Mouse (Mus musculus) midbrain, embryonic 10.5 days (tissue): ENCODE data around the gene Zswim3. TPM values are rescaled to one million over a fixed set of nuclear protein-coding genes. Genes with fewer than 3 reads are reported as not detected.

Experiments
- DNase-seq: peaks from one replicate; pipeline ENCODE4 v3.0.0-alpha.2; 2017; ENCODE audit warnings: low spot score
- H3K27ac ChIP-seq: fragments of 300-500 bp; sonication (generic); replicated peaks from 2 replicates; pipeline ENCODE4 v1.5.1; 2016; ENCODE audit warnings: mild to moderate bottlenecking
- H3K27me3 ChIP-seq: fragments of 300-500 bp; sonication (generic); 2 replicates; pipeline ENCODE4 v1.6.1; 2016; ENCODE audit warnings: low read depth, mild to moderate bottlenecking; ENCODE audit not compliant: poor library complexity, severe bottlenecking
- H3K36me3 ChIP-seq: fragments of 300-500 bp; sonication (generic); 2 replicates; pipeline ENCODE4 v1.6.1; 2016; ENCODE audit warnings: mild to moderate bottlenecking, moderate library complexity
- H3K4me1 ChIP-seq: fragments of 300-500 bp; sonication (generic); 2 replicates; pipeline ENCODE4 v1.6.1; 2016
- H3K4me3 ChIP-seq: fragments of 300-500 bp; sonication (generic); 2 replicates; pipeline ENCODE4 v1.5.1; 2016; ENCODE audit warnings: mild to moderate bottlenecking, moderate library complexity
- H3K9me3 ChIP-seq: fragments of 300-500 bp; sonication (generic); replicated peaks from 2 replicates; pipeline ENCODE4 v1.6.1; 2016; ENCODE audit warnings: mild to moderate bottlenecking
- WGBS: fragments of 180-500 bp; shearing (Covaris S2); methylation state at CpG from one replicate; pipeline ENCODE4 v1.1.7; 2016; 5-methylcytosine and 5-hydroxymethylcytosine counted together
- polyA plus RNA-seq: library from polyadenylated mRNA; unstranded; fragments of >200 nt; fragmentation: Nextera tagmentation; extraction: Ambion mirVana; gene quantifications from 2 replicates; pipeline ENCODE4 v1.2.1, GENCODE M21; 2016

Zswim3 gene
- 9.7 and 11.6 TPM in 2 replicates for polyA plus RNA-seq

DNA sequence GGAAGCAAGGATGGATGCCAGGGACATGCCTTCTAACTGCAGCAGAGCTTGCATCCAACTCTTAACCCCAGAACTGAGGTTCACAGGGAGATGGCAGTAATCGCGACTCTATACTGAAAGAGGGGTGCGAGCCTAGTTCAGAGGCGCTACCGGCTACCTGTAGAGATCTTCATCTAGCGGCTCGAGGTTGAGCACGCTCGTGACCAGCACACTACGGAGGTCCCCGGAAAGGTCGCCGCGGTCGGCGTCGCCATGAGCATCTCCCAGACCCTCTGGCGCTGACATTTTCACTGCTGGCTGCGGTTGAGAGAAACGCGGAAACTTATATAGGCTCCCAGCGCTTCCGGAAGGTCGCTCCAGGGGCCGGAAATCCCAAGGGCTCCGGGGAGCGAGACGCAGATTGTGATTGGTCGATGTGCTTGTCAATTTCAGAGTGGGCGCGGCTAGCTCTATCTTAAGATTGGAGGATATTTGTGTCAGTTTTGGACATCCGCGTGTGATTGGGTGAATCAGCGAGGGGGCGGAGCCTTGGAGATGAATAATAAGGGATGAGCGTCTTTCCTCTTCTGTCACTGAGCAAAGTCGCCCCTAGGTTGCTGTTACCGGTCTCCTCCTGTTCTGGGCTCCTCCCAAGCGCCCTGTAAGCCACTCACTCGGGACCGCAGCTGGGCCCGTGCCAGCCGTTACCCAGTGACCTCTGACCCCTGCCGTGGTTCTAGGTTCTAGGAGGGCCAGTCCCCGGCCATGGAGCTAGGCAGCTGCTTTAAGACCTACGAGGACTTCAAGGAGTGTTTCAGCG lies at the start of gene Zswim3, which contains the start of gene Acot8:
TSS of gene Zswim3 (plus strand) at position 566 of the 799 bp plus-strand sequence.
TSS of gene Acot8 (minus strand) at position 350 of the 799 bp plus-strand sequence.
- H3K4me3 ChIP-seq = peak within 1 kb of the TSS; percentile 74
- no peaks in the 10 kb centered on the region for H3K9me3 ChIP-seq
- WGBS = under 1% methylated on average over 47 of the region's 47 CpGs
- peak within 1 kb of the TSS; percentile 90 for H3K27ac ChIP-seq
- no peaks in the 10 kb centered on the region for H3K27me3 ChIP-seq
- peaks cover 26% of the 10 kb centered on the region for H3K4me1 ChIP-seq
- peak; percentile 97 for DNase-seq
- peaks cover 42% of the 10 kb centered on the region for H3K36me3 ChIP-seq

DNA sequence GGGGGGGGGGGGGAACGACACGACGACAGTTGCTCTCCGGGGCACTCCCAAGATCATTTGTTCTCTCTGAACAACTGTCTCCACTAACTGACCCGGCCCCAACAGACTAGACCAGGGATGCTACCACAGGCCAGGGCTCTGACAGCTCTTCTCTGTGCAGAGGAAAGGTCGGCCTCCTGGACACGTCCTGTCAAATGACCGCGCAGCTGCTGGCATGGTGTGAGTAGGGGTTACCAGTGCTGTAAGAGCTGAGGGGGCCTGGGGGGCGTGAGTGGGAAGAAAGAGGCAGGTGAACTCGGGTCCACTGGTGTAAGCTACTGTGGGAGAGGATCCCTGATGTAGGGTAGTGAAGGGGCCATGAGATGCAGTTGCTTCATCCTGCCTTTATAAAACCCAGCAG lies 47.1 kb upstream of the Zswim3 start:
- no peak for DNase-seq
- no peaks in the 10 kb centered on the region for H3K9me3 ChIP-seq
- H3K27me3 ChIP-seq = no peaks in the 10 kb centered on the region
- 96% methylated on average over 8 of the region's 11 CpGs for WGBS
- no peaks in the 10 kb centered on the region for H3K4me1 ChIP-seq
- no peak overlapping the region for H3K4me3 ChIP-seq
- no peak overlapping the region for H3K27ac ChIP-seq
- peaks cover 100% of the 10 kb centered on the region for H3K36me3 ChIP-seq

DNA sequence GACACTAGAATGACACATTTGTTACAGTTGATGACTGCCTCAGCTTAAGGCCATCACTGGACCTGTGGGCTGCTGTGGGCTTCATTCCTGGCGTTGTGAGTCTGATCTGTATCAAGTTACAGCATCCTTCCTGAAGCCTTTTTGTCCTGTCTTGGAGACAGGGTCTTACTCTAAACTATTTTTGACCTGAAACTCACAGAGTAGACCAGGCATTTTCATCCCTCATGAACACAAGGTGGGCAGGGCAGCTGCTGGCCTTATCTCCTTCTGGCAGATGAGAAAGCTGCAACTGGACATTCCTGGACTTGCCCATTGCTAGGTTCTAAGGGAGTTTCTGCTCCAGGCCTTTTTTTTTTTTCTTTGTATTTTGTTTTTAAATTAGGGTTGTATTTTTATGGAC lies 46.2 kb upstream of the Zswim3 start:
- Histone ChIP-seq H3K4me3 (no peak overlapping the region), H3K27ac (no peak overlapping the region), H3K27me3 (no peaks in the 10 kb centered on the region), H3K4me1 (no peaks in the 10 kb centered on the region), H3K36me3 (peaks cover 100% of the 10 kb centered on the region), H3K9me3 (no peaks in the 10 kb centered on the region)
- no peak for DNase-seq
- 74% methylated on average over 1 of the region's 1 CpGs for WGBS

- Histone ChIP-seq H3K27me3 (no peaks in the 10 kb centered on the region), H3K9me3 (no peaks in the 10 kb centered on the region), H3K36me3 (peaks cover 95% of the 10 kb centered on the region), H3K4me1 (no peaks in the 10 kb centered on the region), H3K27ac (no peak overlapping the region), H3K4me3 (no peak overlapping the region)
- 92% methylated on average over 4 of the region's 4 CpGs for WGBS
- DNase-seq = no peak
Observed at GRCm38 (mm10) chr2:164760059-164760833, 44.7 kb upstream of the Zswim3 start.

DNA sequence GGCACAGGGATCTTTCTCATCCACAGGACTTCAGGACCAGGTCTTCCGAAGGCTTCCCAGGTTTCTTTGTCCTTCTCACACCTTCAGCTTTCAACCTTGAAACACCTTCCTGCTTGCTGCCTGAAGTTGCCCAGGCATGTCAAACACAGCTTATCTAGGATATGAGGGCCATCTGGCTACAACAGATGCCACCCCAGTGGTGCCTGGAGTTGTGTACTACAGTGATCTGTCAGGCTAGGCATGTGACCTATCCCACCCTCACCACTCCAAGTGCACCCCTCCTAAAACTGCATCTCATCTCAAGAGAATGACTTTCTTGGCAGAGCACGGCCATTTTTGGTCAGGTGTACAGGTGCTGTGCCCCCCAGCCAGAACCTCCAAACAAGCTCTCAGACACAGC lies 43.4 kb upstream of the Zswim3 start:
- H3K4me1 ChIP-seq = no peaks in the 10 kb centered on the region
- peaks cover 95% of the 10 kb centered on the region for H3K36me3 ChIP-seq
- no peak for DNase-seq
- H3K27ac ChIP-seq = no peak overlapping the region
- H3K9me3 ChIP-seq = no peaks in the 10 kb centered on the region
- no peaks in the 10 kb centered on the region for H3K27me3 ChIP-seq
- H3K4me3 ChIP-seq = no peak overlapping the region
- WGBS = 88% methylated on average over 2 of the region's 2 CpGs

- peaks cover 95% of the 10 kb centered on the region for H3K36me3 ChIP-seq
Observed at GRCm38 (mm10) chr2:164761971-164762370, 42.9 kb upstream of the Zswim3 start.

DNA sequence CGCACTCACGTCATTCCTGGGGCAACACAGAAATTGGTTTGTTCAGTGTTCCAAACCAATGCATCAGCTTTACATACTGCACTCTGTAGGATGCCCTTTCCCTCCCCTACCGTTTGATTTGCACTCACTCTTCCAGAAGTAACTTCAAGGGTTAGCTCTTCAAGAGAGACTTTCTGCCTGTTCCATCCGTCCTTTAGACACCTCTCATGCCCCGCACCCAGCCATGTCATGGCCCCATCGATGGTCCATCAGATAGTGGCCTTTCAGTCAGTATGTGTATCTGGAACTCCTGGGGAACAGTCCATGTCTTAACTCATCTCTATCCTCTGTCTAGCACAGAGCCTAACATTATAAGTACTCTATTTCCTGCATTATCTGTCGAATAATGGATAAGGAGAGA lies 42.3 kb upstream of the Zswim3 start:
- Histone ChIP-seq H3K27me3 (no peaks in the 10 kb centered on the region), H3K4me3 (no peak overlapping the region), H3K36me3 (peaks cover 95% of the 10 kb centered on the region), H3K27ac (no peak overlapping the region), H3K4me1 (no peaks in the 10 kb centered on the region), H3K9me3 (no peaks in the 10 kb centered on the region)
- no peak for DNase-seq
- WGBS = 91% methylated on average over 7 of the region's 7 CpGs

More at GRCm38 (mm10) chr2:164761971-164762370, 42.9 kb upstream of the Zswim3 start:
- no peak overlapping the region for H3K4me3 ChIP-seq
- DNase-seq = no peak
- H3K27me3 ChIP-seq = no peaks in the 10 kb centered on the region
- no peaks in the 10 kb centered on the region for H3K9me3 ChIP-seq
- WGBS = 99% methylated on average over 4 of the region's 4 CpGs
- no peak overlapping the region for H3K27ac ChIP-seq
- no peaks in the 10 kb centered on the region for H3K4me1 ChIP-seq

DNA sequence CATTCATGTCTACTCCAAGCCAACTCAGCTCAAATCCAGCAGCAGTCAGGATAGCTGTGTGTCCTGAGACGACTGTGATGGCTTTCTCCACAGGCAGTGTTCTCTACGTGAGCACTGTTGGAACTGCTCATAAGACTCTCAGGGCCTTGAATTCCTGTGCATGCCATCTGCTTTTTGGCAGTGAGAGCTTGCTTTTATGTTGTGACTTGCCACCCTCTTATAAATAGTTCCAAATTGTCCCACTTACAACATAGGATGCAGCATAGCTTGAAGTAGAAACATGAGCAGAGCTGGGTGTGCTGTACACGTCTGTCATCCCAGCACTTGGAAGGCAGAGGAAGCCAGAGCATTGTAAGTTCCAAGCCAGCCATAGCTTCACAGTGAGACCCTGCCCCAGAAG lies 39.1 kb upstream of the Zswim3 start:
- no peak for DNase-seq
- H3K36me3 ChIP-seq = peaks cover 74% of the 10 kb centered on the region
- H3K4me3 ChIP-seq = no peak overlapping the region
- H3K27ac ChIP-seq = no peak overlapping the region
- H3K9me3 ChIP-seq = no peaks in the 10 kb centered on the region
- peaks cover 11% of the 10 kb centered on the region for H3K4me1 ChIP-seq
- 88% methylated on average over 3 of the region's 3 CpGs for WGBS
- no peaks in the 10 kb centered on the region for H3K27me3 ChIP-seq

- no peak overlapping the region for H3K4me3 ChIP-seq
- no peak overlapping the region for H3K27ac ChIP-seq
- no peak for DNase-seq
- WGBS = 95% methylated on average over 15 of the region's 15 CpGs
- no peaks in the 10 kb centered on the region for H3K27me3 ChIP-seq
- H3K4me1 ChIP-seq = peaks cover 26% of the 10 kb centered on the region
- no peaks in the 10 kb centered on the region for H3K9me3 ChIP-seq
- peaks cover 74% of the 10 kb centered on the region for H3K36me3 ChIP-seq
Observed at GRCm38 (mm10) chr2:164767812-164768540, 36.9 kb upstream of the Zswim3 start.

- Histone ChIP-seq H3K4me3 (peak within 1 kb of the TSS; percentile 99), H3K4me1 (peaks cover 26% of the 10 kb centered on the region), H3K27me3 (no peaks in the 10 kb centered on the region), H3K27ac (peak within 1 kb of the TSS; percentile 98), H3K9me3 (no peaks in the 10 kb centered on the region), H3K36me3 (peaks cover 70% of the 10 kb centered on the region)
- 2% methylated on average over 53 of the region's 53 CpGs for WGBS
- peak; percentile 99 for DNase-seq
Observed at GRCm38 (mm10) chr2:164769258-164770037, 35.5 kb upstream of the Zswim3 start, which contains the start of gene Ube2c. Gene Ube2c, plus strand, starts transcription at chr2:164769898.

DNA sequence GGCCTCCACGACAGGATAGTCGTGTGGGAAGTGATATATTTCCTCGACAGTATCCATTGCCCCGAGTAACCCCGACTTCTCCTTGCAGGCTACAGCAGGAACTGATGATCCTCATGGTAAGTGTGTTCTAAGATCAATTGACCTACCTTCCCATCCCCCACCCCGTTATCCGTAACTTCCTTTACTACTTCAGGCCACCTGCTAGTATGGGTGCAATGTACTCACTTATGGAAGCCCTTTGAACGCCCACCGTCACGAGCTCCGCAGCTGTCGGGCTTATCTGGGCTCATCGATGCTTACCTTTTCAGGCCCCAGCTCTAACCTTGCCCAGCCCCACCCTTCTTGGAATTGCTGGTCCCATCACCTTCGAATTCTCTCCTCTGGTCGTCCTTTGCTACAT lies 34.6 kb upstream of the Zswim3 start:
- WGBS = 6% methylated on average over 15 of the region's 15 CpGs
- peaks cover 62% of the 10 kb centered on the region for H3K36me3 ChIP-seq
- no peaks in the 10 kb centered on the region for H3K27me3 ChIP-seq
- no peaks in the 10 kb centered on the region for H3K9me3 ChIP-seq
- peaks cover 26% of the 10 kb centered on the region for H3K4me1 ChIP-seq
- peak overlapping the region; percentile 99 for H3K4me3 ChIP-seq
- no peak for DNase-seq
- peak overlapping the region; percentile 98 for H3K27ac ChIP-seq

GRCm38 (mm10) chr2:164771123-164771522 lies 33.8 kb upstream of the Zswim3 start:
- peak overlapping the region; percentile 98 for H3K27ac ChIP-seq
- peaks cover 26% of the 10 kb centered on the region for H3K4me1 ChIP-seq
- no peaks in the 10 kb centered on the region for H3K9me3 ChIP-seq
- peaks cover 54% of the 10 kb centered on the region for H3K36me3 ChIP-seq
- H3K4me3 ChIP-seq = peak overlapping the region; percentile 99
- no peaks in the 10 kb centered on the region for H3K27me3 ChIP-seq
- DNase-seq = no peak
- WGBS = 84% methylated on average over 8 of the region's 8 CpGs
